Mouse (Mus musculus): ENCODE measurements around the gene Prune2.
"Not testable (repeated sequence)": the region's sequence is repeated elsewhere in the genome, so short reads cannot be mapped to it uniquely, and the experiment has no call there.

The Prune2 gene

GRCm38 (mm10) chr19:17130544-17130943 lies 174.6 kb downstream of the Prune2 start:
- no peak for DNase-seq (ENCODE audit: low spot score)

- DNase-seq (ENCODE audit: low spot score) = no peak
Measured at GRCm38 (mm10) chr19:17136677-17137460, 181.0 kb downstream of the Prune2 start.

- no peak for DNase-seq (ENCODE audit: low spot score)
Measured at GRCm38 (mm10) chr19:17137656-17138055, 181.7 kb downstream of the Prune2 start.

- no peak for DNase-seq (ENCODE audit: low spot score)
Measured at GRCm38 (mm10) chr19:17138144-17138915, 182.4 kb downstream of the Prune2 start.

- no peak for DNase-seq (ENCODE audit: low spot score)
Measured at GRCm38 (mm10) chr19:17140016-17140914, 184.3 kb downstream of the Prune2 start.

GRCm38 (mm10) chr19:17143245-17143644 lies 187.3 kb downstream of the Prune2 start:
- no peak for DNase-seq (ENCODE audit: low spot score)

- DNase-seq (ENCODE audit: low spot score) = no peak
Measured at GRCm38 (mm10) chr19:17144205-17144604, 188.3 kb downstream of the Prune2 start.

GRCm38 (mm10) chr19:17150064-17150463 lies 194.1 kb downstream of the Prune2 start:
- DNase-seq (ENCODE audit: low spot score) = no peak

- DNase-seq (ENCODE audit: low spot score) = no peak
Measured at GRCm38 (mm10) chr19:17151781-17152180, 195.9 kb downstream of the Prune2 start.

GRCm38 (mm10) chr19:17152461-17152860 lies 196.5 kb downstream of the Prune2 start:
- DNase-seq (ENCODE audit: low spot score) = no peak

- DNase-seq (ENCODE audit: low spot score) = no peak
Measured at GRCm38 (mm10) chr19:17153911-17154639, 198.2 kb downstream of the Prune2 start.

GRCm38 (mm10) chr19:17155216-17155615 lies 199.3 kb downstream of the Prune2 start:
- DNase-seq (ENCODE audit: low spot score) = no peak

GRCm38 (mm10) chr19:17159676-17160075 lies 203.8 kb downstream of the Prune2 start:
- DNase-seq (ENCODE audit: low spot score) = no peak

- DNase-seq (ENCODE audit: low spot score) = no peak
Measured at GRCm38 (mm10) chr19:17160231-17160630, 204.3 kb downstream of the Prune2 start.

- DNase-seq (ENCODE audit: low spot score) = no peak
Measured at GRCm38 (mm10) chr19:17163511-17163953, 207.6 kb downstream of the Prune2 start.

- DNase-seq (ENCODE audit: low spot score) = no peak
Measured at GRCm38 (mm10) chr19:17166288-17166687, 210.4 kb downstream of the Prune2 start.

- DNase-seq (ENCODE audit: low spot score) = no peak
Measured at GRCm38 (mm10) chr19:17168186-17168585, 212.3 kb downstream of the Prune2 start.

- no peak for DNase-seq (ENCODE audit: low spot score)
Measured at GRCm38 (mm10) chr19:17169746-17170145, 213.8 kb downstream of the Prune2 start.

GRCm38 (mm10) chr19:17174501-17174900 lies 218.6 kb downstream of the Prune2 start:
- not testable (repeated sequence) for DNase-seq (ENCODE audit: low spot score)

GRCm38 (mm10) chr19:17180506-17180905 lies 224.6 kb downstream of the Prune2 start:
- DNase-seq (ENCODE audit: low spot score) = no peak

- no peak for DNase-seq (ENCODE audit: low spot score)
Measured at GRCm38 (mm10) chr19:17194730-17195129, 238.8 kb downstream of the Prune2 start.

Data from spleen, adult 12 weeks (tissue).